Mouse (Mus musculus): ENCODE measurements around the gene Kmt5a. TPM values are rescaled to one million over a fixed set of nuclear protein-coding genes. Genes with fewer than 3 reads are reported as not detected.

The Kmt5a gene
- polyA plus RNA-seq (2014; fragmentation: Illumina TruSeq; extraction: RNeasy Lipid Tissue Mini Kit (QIAGEN cat#74804); ENCODE audit: low read depth, low replicate concordance) = 165 TPM

GRCm38 (mm10) chr5:124439447-124440093, at the start of gene Kmt5a:
Gene Kmt5a, plus strand, starts transcription at chr5:124439930.

GRCm38 (mm10) chr5:124425412-124426259, 14.1 kb upstream of the Kmt5a start, which contains the start of gene Sbno1:
Gene Sbno1, minus strand, starts transcription at chr5:124426001.

GRCm38 (mm10) chr5:124482966-124483654, 43.4 kb downstream of the Kmt5a start, which contains the start of gene Snrnp35:
Gene Snrnp35, plus strand, starts transcription at chr5:124483134.

Other genes starting within 250 kb of the Kmt5a start
- gene Pitpnm2, start 190.2 kb upstream of the Kmt5a start, polyA plus RNA-seq (2014; fragmentation: Illumina TruSeq; extraction: RNeasy Lipid Tissue Mini Kit (QIAGEN cat#74804); ENCODE audit: low read depth, low replicate concordance) = 30.2 TPM
- gene Mphosph9, start 112.0 kb upstream of the Kmt5a start, polyA plus RNA-seq (2014; fragmentation: Illumina TruSeq; extraction: RNeasy Lipid Tissue Mini Kit (QIAGEN cat#74804); ENCODE audit: low read depth, low replicate concordance) = 4.4 TPM
- gene 2810006K23Rik, start 111.8 kb upstream of the Kmt5a start, polyA plus RNA-seq (2014; fragmentation: Illumina TruSeq; extraction: RNeasy Lipid Tissue Mini Kit (QIAGEN cat#74804); ENCODE audit: low read depth, low replicate concordance) = 19.7 TPM
- gene Cdk2ap1, start 76.8 kb upstream of the Kmt5a start, polyA plus RNA-seq (2014; fragmentation: Illumina TruSeq; extraction: RNeasy Lipid Tissue Mini Kit (QIAGEN cat#74804); ENCODE audit: low read depth, low replicate concordance) = 160 TPM
- 22.7 TPM for gene Sbno1, start 13.9 kb upstream of the Kmt5a start, polyA plus RNA-seq (2014; fragmentation: Illumina TruSeq; extraction: RNeasy Lipid Tissue Mini Kit (QIAGEN cat#74804); ENCODE audit: low read depth, low replicate concordance)
- 8.1 TPM for gene Rilpl2, start 38.4 kb downstream of the Kmt5a start, polyA plus RNA-seq (2014; fragmentation: Illumina TruSeq; extraction: RNeasy Lipid Tissue Mini Kit (QIAGEN cat#74804); ENCODE audit: low read depth, low replicate concordance)
- 14.0 TPM for gene Snrnp35, start 43.2 kb downstream of the Kmt5a start, polyA plus RNA-seq (2014; fragmentation: Illumina TruSeq; extraction: RNeasy Lipid Tissue Mini Kit (QIAGEN cat#74804); ENCODE audit: low read depth, low replicate concordance)
- 280 TPM for gene Rilpl1, start 91.5 kb downstream of the Kmt5a start, polyA plus RNA-seq (2014; fragmentation: Illumina TruSeq; extraction: RNeasy Lipid Tissue Mini Kit (QIAGEN cat#74804); ENCODE audit: low read depth, low replicate concordance)
- gene Tmed2, start 100.8 kb downstream of the Kmt5a start, polyA plus RNA-seq (2014; fragmentation: Illumina TruSeq; extraction: RNeasy Lipid Tissue Mini Kit (QIAGEN cat#74804); ENCODE audit: low read depth, low replicate concordance) = 245 TPM
- gene Ddx55, start 112.9 kb downstream of the Kmt5a start, polyA plus RNA-seq (2014; fragmentation: Illumina TruSeq; extraction: RNeasy Lipid Tissue Mini Kit (QIAGEN cat#74804); ENCODE audit: low read depth, low replicate concordance) = 9.0 TPM
- 30.1 TPM for gene Eif2b1, start 139.2 kb downstream of the Kmt5a start, polyA plus RNA-seq (2014; fragmentation: Illumina TruSeq; extraction: RNeasy Lipid Tissue Mini Kit (QIAGEN cat#74804); ENCODE audit: low read depth, low replicate concordance)
- 19.7 TPM for gene Gtf2h3, start 139.2 kb downstream of the Kmt5a start, polyA plus RNA-seq (2014; fragmentation: Illumina TruSeq; extraction: RNeasy Lipid Tissue Mini Kit (QIAGEN cat#74804); ENCODE audit: low read depth, low replicate concordance)
- gene Atp6v0a2, start 188.6 kb downstream of the Kmt5a start, polyA plus RNA-seq (2014; fragmentation: Illumina TruSeq; extraction: RNeasy Lipid Tissue Mini Kit (QIAGEN cat#74804); ENCODE audit: low read depth, low replicate concordance) = 29.1 TPM

All from heart, adult 10 weeks (tissue).